Mouse (Mus musculus): Measurements from ENCODE around the gene Eaf2. TPM values are rescaled to one million over a fixed set of nuclear protein-coding genes. Genes with fewer than 3 reads are reported as not detected.

The Eaf2 gene
- polyA plus RNA-seq, 2 experiments = 0.22 to 0.70 TPM

DNA sequence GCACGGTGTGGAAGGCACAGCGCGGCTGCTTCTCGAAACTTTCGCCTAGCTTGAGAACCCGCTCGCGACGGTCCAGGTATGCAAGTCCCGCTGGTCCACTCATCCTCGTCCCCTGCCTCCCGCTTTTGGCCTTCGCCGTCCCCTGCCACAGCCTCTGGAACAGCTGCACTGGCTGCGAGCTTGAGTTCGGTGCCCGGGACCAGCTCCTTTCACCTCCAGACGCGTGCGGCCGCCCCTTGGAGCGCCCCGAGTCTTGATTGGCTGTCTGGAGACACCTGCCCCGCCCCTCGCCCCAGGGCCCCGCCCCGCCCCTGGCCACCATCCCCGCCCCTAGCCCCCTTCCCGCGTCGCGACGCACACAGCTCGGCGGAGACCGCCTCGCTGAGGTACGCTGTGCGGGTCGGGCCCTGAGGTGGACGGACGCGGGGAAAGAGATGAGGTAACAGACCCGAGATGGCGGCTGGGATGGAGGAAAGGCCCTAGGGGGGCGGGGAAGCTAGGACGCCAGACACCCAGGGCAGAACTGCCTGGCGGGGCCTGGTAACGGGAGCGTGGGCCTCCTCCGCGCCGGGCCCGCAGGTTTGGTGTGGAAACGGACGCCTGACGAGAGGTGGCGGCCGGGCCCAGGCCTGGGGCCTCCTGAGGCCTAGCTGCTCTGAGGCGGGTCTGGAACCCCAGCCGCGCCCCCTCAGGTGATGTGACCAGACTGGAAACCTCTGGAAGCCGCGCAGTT, 46.6 kb downstream of the Eaf2 start, which contains the start of gene Iqcb1:
Gene Iqcb1, plus strand, starts transcription at position 332 of the 733 bp plus-strand sequence.
- Histone ChIP-seq H3K27ac (no peak within 1 kb of the TSS), H3K4me2 (ENCODE audit: low read depth) (peak within 1 kb of the TSS; percentile 95), H3K36me3 (replicated peaks; ENCODE audit: control insufficient read depth, insufficient read depth, low read depth) (no peaks in the 10 kb centered on the region), H3K9me3 (ENCODE audit: control insufficient read depth, low read length) (no peaks in the 10 kb centered on the region), H3K4me3 (ENCODE audit: insufficient read depth in 1 of 2, low read depth in 2 of 2, low read length in 2 of 2) (peak within 1 kb of the TSS; percentile 76 to 82), H3K9ac (replicated peaks) (peak within 1 kb of the TSS; percentile 85), H3K27me3 (ENCODE audit: control insufficient read depth, insufficient read depth, low read length) (no peaks in the 10 kb centered on the region; the same call in 1 of the 2 replicates), H3K4me1 (replicated peaks; ENCODE audit: control insufficient read depth in 2 of 2, insufficient read depth in 2 of 2, low read length in 1 of 2) (peaks cover 7 to 10% of the 10 kb centered on the region in 2 experiments)
- DNase-seq (ENCODE audit: low read depth in 3 of 3, low spot score in 3 of 3) (peak; percentile 73 to 74 (median 73)), ATAC-seq (ENCODE audit: insufficient read depth) (peak; percentile 100)
- TF ChIP-seq CTCF (IDR thresholded peaks at IDR 0.05; ENCODE audit: low read depth) = no peak
- under 1% methylated on average over 64 of the region's 64 CpGs for WGBS (ENCODE audit: insufficient replicate concordance)

DNA sequence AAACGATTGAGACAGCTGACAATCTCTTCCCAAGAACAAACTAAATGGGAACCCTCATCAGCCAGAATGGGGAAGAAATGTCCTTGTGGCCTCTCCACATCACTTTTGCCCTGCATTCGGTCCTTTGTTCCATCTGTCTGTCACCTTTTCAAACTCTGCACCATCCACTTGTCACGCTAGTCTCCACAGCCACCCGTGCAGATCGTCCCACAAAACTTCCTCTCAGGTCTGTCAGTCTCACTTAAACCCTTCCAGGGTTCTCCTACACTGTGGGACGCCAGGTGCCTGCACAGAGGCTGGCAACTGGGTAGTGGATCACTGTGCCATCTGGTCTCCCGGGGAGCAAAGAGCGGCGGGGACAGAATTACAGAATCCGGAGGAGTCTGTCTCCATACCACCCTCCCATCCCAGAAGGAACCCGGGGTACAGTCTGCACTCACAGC, 47.2 kb downstream of the Eaf2 start:
- peak overlapping the region; percentile 62 for H3K9ac ChIP-seq (replicated peaks)
- no peaks in the 10 kb centered on the region; the same call in 1 of the 2 replicates for H3K27me3 ChIP-seq (ENCODE audit: control insufficient read depth, insufficient read depth, low read length)
- DNase-seq (ENCODE audit: low read depth in 3 of 3, low spot score in 3 of 3) (no peak), ATAC-seq (ENCODE audit: insufficient read depth) (peak; percentile 63; the same call in 1 of the 2 replicates)
- no peaks in the 10 kb centered on the region for H3K9me3 ChIP-seq (ENCODE audit: control insufficient read depth, low read length)
- H3K4me1 ChIP-seq (replicated peaks; ENCODE audit: control insufficient read depth in 2 of 2, insufficient read depth in 2 of 2, low read length in 1 of 2) = peaks cover 7 to 10% of the 10 kb centered on the region in 2 experiments
- peak overlapping the region; percentile 95 for H3K4me2 ChIP-seq (ENCODE audit: low read depth)
- H3K27ac ChIP-seq = no peak overlapping the region
- no peaks in the 10 kb centered on the region for H3K36me3 ChIP-seq (replicated peaks; ENCODE audit: control insufficient read depth, insufficient read depth, low read depth)
- 4% methylated on average over 11 of the region's 11 CpGs for WGBS (ENCODE audit: insufficient replicate concordance)
- TF ChIP-seq CTCF (IDR thresholded peaks at IDR 0.05; ENCODE audit: low read depth) (no peak), EP300 (IDR thresholded peaks at IDR 0.05; ENCODE audit: low read depth) (no peak)
- H3K4me3 ChIP-seq (ENCODE audit: insufficient read depth in 1 of 2, low read depth in 2 of 2, low read length in 2 of 2) = peak overlapping the region; percentile 69 to 76

DNA sequence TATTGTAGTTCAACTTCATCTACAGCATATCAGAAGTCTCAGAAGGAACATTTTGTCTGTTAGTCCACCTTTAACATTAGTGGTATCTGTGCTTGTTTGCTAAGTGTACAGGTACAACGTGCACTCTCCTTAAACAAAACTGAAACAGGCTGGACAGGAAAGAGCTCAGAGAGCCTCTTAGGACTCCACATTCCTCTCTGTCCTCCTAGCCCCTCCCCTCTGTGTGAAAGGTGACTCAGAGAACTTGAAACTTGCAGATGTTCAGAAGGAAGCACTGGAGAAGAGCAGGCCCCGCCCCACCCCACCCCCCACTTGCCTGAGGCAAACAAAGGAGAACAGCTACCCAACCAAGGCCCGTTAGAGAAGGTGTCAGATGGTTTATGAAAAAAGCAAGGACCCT, 53.3 kb downstream of the Eaf2 start:
- H3K36me3 ChIP-seq (replicated peaks; ENCODE audit: control insufficient read depth, insufficient read depth, low read depth) = no peaks in the 10 kb centered on the region
- WGBS (ENCODE audit: insufficient replicate concordance) = 6% methylated on average over 3 of the region's 3 CpGs
- H3K27ac ChIP-seq = no peak overlapping the region
- peak in 2 of 3 experiments; percentile 7 to 27 for DNase-seq (ENCODE audit: low read depth in 3 of 3, low spot score in 3 of 3)
- TF ChIP-seq CTCF (IDR thresholded peaks at IDR 0.05; ENCODE audit: low read depth) = no peak
- no peak for TF ChIP-seq EP300 (IDR thresholded peaks at IDR 0.05; ENCODE audit: low read depth)
- no peak overlapping the region for H3K4me3 ChIP-seq (ENCODE audit: insufficient read depth in 1 of 2, low read depth in 2 of 2, low read length in 2 of 2)
- no peak overlapping the region for H3K9ac ChIP-seq (replicated peaks)
- H3K4me2 ChIP-seq (ENCODE audit: low read depth) = no peak overlapping the region
- 0 out of 2 replicates have a peak, but pooled peaks have one; percentile 26 for ATAC-seq (ENCODE audit: insufficient read depth)
- H3K27me3 ChIP-seq (ENCODE audit: control insufficient read depth, insufficient read depth, low read length) = no peaks in the 10 kb centered on the region; the same call in 1 of the 2 replicates
- H3K9me3 ChIP-seq (ENCODE audit: control insufficient read depth, low read length) = no peaks in the 10 kb centered on the region
- peaks cover 2 to 3% of the 10 kb centered on the region in 2 experiments; a peak in 1 of 4 replicates for H3K4me1 ChIP-seq (replicated peaks; ENCODE audit: control insufficient read depth in 2 of 2, insufficient read depth in 2 of 2, low read length in 1 of 2)

DNA sequence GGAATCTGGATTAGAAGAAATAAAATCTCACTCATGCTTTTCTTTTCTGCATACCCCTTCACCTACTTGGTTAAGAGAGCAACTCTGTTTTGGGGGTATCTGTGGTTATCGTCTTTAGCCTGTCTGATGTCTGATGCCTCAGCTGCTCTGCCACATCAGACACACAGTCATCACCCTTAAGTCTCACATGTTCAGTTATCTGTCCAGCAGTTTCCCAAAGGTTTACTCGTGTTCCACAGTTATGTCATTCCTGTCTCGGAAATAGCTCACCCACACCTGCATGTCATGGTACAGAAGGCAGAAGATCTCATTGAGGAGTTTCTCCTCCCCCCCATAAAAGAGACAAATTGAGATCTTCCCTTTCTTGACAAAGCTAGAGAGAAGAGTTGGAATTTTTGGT, 54.1 kb downstream of the Eaf2 start:
- no peaks in the 10 kb centered on the region for H3K9me3 ChIP-seq (ENCODE audit: control insufficient read depth, low read length)
- no peak overlapping the region for H3K27ac ChIP-seq
- DNase-seq (ENCODE audit: low read depth in 3 of 3, low spot score in 3 of 3) (no peak), ATAC-seq (ENCODE audit: insufficient read depth) (no peak)
- H3K4me2 ChIP-seq (ENCODE audit: low read depth) = no peak overlapping the region
- H3K4me3 ChIP-seq (ENCODE audit: insufficient read depth in 1 of 2, low read depth in 2 of 2, low read length in 2 of 2) = no peak overlapping the region
- TF ChIP-seq CTCF (IDR thresholded peaks at IDR 0.05; ENCODE audit: low read depth) = no peak
- TF ChIP-seq EP300 (IDR thresholded peaks at IDR 0.05; ENCODE audit: low read depth) = no peak
- H3K36me3 ChIP-seq (replicated peaks; ENCODE audit: control insufficient read depth, insufficient read depth, low read depth) = no peaks in the 10 kb centered on the region
- no peak overlapping the region for H3K9ac ChIP-seq (replicated peaks)
- H3K4me1 ChIP-seq (replicated peaks; ENCODE audit: control insufficient read depth in 2 of 2, insufficient read depth in 2 of 2, low read length in 1 of 2) = peaks cover 2 to 3% of the 10 kb centered on the region in 2 experiments; a peak in 1 of 4 replicates
- H3K27me3 ChIP-seq (ENCODE audit: control insufficient read depth, insufficient read depth, low read length) = no peaks in the 10 kb centered on the region; the same call in 1 of the 2 replicates
- WGBS (ENCODE audit: insufficient replicate concordance) = 52% methylated on average over 3 of the region's 3 CpGs

DNA sequence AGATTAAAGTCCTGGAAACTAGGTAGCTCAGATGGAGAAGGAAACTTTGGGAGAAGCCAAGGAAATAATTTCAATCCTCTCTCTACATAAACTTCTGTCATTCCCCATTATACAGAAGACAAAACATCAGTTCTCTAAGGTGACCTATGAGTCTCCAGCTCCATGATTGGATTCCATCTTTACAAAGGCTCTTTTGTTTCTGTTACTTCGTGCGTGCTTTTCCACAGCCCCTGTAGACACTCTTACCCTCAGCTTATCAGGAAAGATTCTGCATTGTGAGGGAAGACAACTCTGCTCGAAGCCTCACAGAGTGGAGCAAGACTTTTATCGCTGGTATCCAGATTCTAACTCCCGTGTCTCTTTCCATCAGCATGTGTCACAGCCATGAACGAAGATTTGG, 54.8 kb downstream of the Eaf2 start:
- no peak for TF ChIP-seq EP300 (IDR thresholded peaks at IDR 0.05; ENCODE audit: low read depth)
- DNase-seq (ENCODE audit: low read depth in 3 of 3, low spot score in 3 of 3) (no peak), ATAC-seq (ENCODE audit: insufficient read depth) (no peak)
- no peak overlapping the region for H3K27ac ChIP-seq
- no peak overlapping the region for H3K9ac ChIP-seq (replicated peaks)
- no peak overlapping the region for H3K4me2 ChIP-seq (ENCODE audit: low read depth)
- no peaks in the 10 kb centered on the region for H3K9me3 ChIP-seq (ENCODE audit: control insufficient read depth, low read length)
- 59% methylated on average over 6 of the region's 6 CpGs for WGBS (ENCODE audit: insufficient replicate concordance)
- H3K27me3 ChIP-seq (ENCODE audit: control insufficient read depth, insufficient read depth, low read length) = no peaks in the 10 kb centered on the region; the same call in 1 of the 2 replicates
- H3K4me3 ChIP-seq (ENCODE audit: insufficient read depth in 1 of 2, low read depth in 2 of 2, low read length in 2 of 2) = no peak overlapping the region
- H3K36me3 ChIP-seq (replicated peaks; ENCODE audit: control insufficient read depth, insufficient read depth, low read depth) = no peaks in the 10 kb centered on the region
- H3K4me1 ChIP-seq (replicated peaks; ENCODE audit: control insufficient read depth in 2 of 2, insufficient read depth in 2 of 2, low read length in 1 of 2) = peaks cover 2 to 3% of the 10 kb centered on the region in 2 experiments; a peak in 1 of 4 replicates

All from liver, embryonic 14.5 days (tissue).